Mouse (Mus musculus) CH12.LX (cell line): ENCODE measurements around the gene Rfx2. TPM values are rescaled to one million over a fixed set of nuclear protein-coding genes. Genes with fewer than 3 reads are reported as not detected.

Source experiments
- DNase-seq: peaks from one replicate; pipeline ENCODE4 v3.0.0-alpha.2; 2013; ENCODE audit errors: extremely low read depth
- H3K27ac ChIP-seq: 2 replicates; pipeline ENCODE4 v1.5.1; 2012; ENCODE audit warnings: low read depth, mild to moderate bottlenecking, control low read depth, moderate library complexity; ENCODE audit not compliant: insufficient read depth
- H3K27me3 ChIP-seq: replicated peaks from 2 replicates; pipeline ENCODE3; 2012; ENCODE audit warnings: inconsistent platforms
- H3K36me3 ChIP-seq, 2 experiments: replicated peaks in 1 of 2; 2 replicates each; pipeline versions ENCODE3 to v1.6.1; 2012; ENCODE audit warnings: inconsistent platforms in 1 of 2, low read length in 1 of 2, mild to moderate bottlenecking in 1 of 2, mixed read lengths in 1 of 2, moderate library complexity in 1 of 2; ENCODE audit not compliant: control insufficient read depth in 1 of 2, insufficient read depth in 1 of 2
- H3K4me1 ChIP-seq, 2 experiments: 2 replicates each; pipeline ENCODE4 v1.6.1; 2012; ENCODE audit warnings: inconsistent platforms in 1 of 2, moderate library complexity in 1 of 2; ENCODE audit not compliant: insufficient read depth in 2 of 2, control insufficient read depth in 1 of 2
- H3K4me2 ChIP-seq: 2 replicates; pipeline ENCODE4 v1.6.1; 2012; ENCODE audit warnings: low read depth, mild to moderate bottlenecking, control low read depth; ENCODE audit not compliant: poor library complexity, insufficient read depth, severe bottlenecking
- H3K4me3 ChIP-seq, 3 experiments: fragments of 150-350 bp in 1 of 3; sonication (generic) in 1 of 3; replicated peaks in 1 of 3; 2 replicates each; pipeline versions ENCODE3 to v1.5.1; 2011 to 2012; ENCODE audit warnings: low read depth in 2 of 3, low read length in 2 of 3, mild to moderate bottlenecking in 2 of 3, moderate library complexity in 2 of 3, control low read depth in 1 of 3, improper control_type of control experiment in 1 of 3, inconsistent platforms in 1 of 3, mixed read lengths in 1 of 3; ENCODE audit not compliant: poor library complexity in 1 of 3
- H3K79me2 ChIP-seq: replicated peaks from 2 replicates; pipeline ENCODE4 v1.6.1; 2012; ENCODE audit warnings: mild to moderate bottlenecking, moderate library complexity; ENCODE audit not compliant: control insufficient read depth, poor library complexity, insufficient read depth, severe bottlenecking; ENCODE audit errors: extremely low read depth
- H3K9ac ChIP-seq: 2 replicates; pipeline ENCODE4 v1.6.1; 2012; ENCODE audit warnings: low read depth, mild to moderate bottlenecking, control low read depth, moderate library complexity; ENCODE audit not compliant: insufficient read depth
- H3K9me3 ChIP-seq: replicated peaks from 2 replicates; pipeline ENCODE3; 2012; ENCODE audit warnings: low read length, inconsistent platforms, mixed read lengths
- BHLHE40 ChIP-seq: IDR thresholded peaks from 2 replicates; pipeline ENCODE4 v1.6.1; 2011; ENCODE audit warnings: mild to moderate bottlenecking, low read depth, low read length, improper control_type of control experiment
- CHD1 ChIP-seq: IDR thresholded peaks from 2 replicates; pipeline ENCODE4 v1.6.1; 2012; ENCODE audit warnings: low read depth, low read length, improper control_type of control experiment, inconsistent platforms
- CHD2 ChIP-seq: IDR thresholded peaks from 2 replicates; pipeline ENCODE4 v1.6.1; 2011; ENCODE audit warnings: low read length, improper control_type of control experiment
- CTCF ChIP-seq, 2 experiments: IDR thresholded peaks in 1 of 2; conservative IDR thresholded peaks in 1 of 2; 2 replicates each; pipeline ENCODE4 v1.5.1; 2011 to 2012; ENCODE audit warnings: low read depth in 2 of 2, low read length in 2 of 2, improper control_type of control experiment in 1 of 2, inconsistent platforms in 1 of 2, mild to moderate bottlenecking in 1 of 2, moderate library complexity in 1 of 2
- E2F4 ChIP-seq: IDR thresholded peaks from 2 replicates; pipeline ENCODE4 v1.6.1; 2011; ENCODE audit warnings: low read depth, low read length, improper control_type of control experiment; ENCODE audit not compliant: insufficient replicate concordance
- ELF1 ChIP-seq: IDR thresholded peaks from 2 replicates; pipeline ENCODE4 v1.6.1; 2014; ENCODE audit warnings: low read depth, mild to moderate bottlenecking, inconsistent platforms, low read length, improper control_type of control experiment
- EP300 ChIP-seq: IDR thresholded peaks from 2 replicates; pipeline ENCODE4 v1.6.1; 2011; ENCODE audit warnings: low read length, improper control_type of control experiment
- ETS1 ChIP-seq: conservative IDR thresholded peaks from 2 replicates; pipeline ENCODE4 v1.6.1; 2012; ENCODE audit warnings: low read depth, mild to moderate bottlenecking, inconsistent platforms, low read length, improper control_type of control experiment, moderate library complexity
- GABPA ChIP-seq: IDR thresholded peaks from 2 replicates; pipeline ENCODE4 v1.6.1; 2012; ENCODE audit warnings: low read depth, low read length, improper control_type of control experiment, inconsistent platforms; ENCODE audit not compliant: insufficient replicate concordance
- HCFC1 ChIP-seq: IDR thresholded peaks from 2 replicates; pipeline ENCODE4 v1.6.1; 2012; ENCODE audit warnings: low read depth, mild to moderate bottlenecking, inconsistent platforms, low read length, improper control_type of control experiment
- IRF4 ChIP-seq: IDR thresholded peaks from 2 replicates; pipeline ENCODE4 v1.6.1; 2014; ENCODE audit warnings: low read depth, mild to moderate bottlenecking, inconsistent platforms, low read length, improper control_type of control experiment
- JUN ChIP-seq: IDR thresholded peaks from 2 replicates; pipeline ENCODE4 v1.6.1; 2011; ENCODE audit warnings: low read depth, mild to moderate bottlenecking, low read length, improper control_type of control experiment, moderate library complexity; ENCODE audit not compliant: insufficient read depth
- JUND ChIP-seq: conservative IDR thresholded peaks from 2 replicates; pipeline ENCODE4 v1.6.1; 2011; ENCODE audit warnings: low read depth, low read length, improper control_type of control experiment
- KAT2A ChIP-seq: IDR thresholded peaks from 2 replicates; pipeline ENCODE4 v1.6.1; 2012; ENCODE audit warnings: low read length, improper control_type of control experiment, inconsistent platforms; ENCODE audit not compliant: insufficient replicate concordance
- MAFK ChIP-seq: IDR thresholded peaks from 2 replicates; pipeline ENCODE4 v1.6.1; 2011; ENCODE audit warnings: low read length, improper control_type of control experiment; ENCODE audit not compliant: insufficient replicate concordance
- MAX ChIP-seq: IDR thresholded peaks from 2 replicates; pipeline ENCODE4 v1.6.1; 2011; ENCODE audit warnings: low read length, improper control_type of control experiment
- MAZ ChIP-seq: IDR thresholded peaks from 2 replicates; pipeline ENCODE4 v1.6.1; 2012; ENCODE audit warnings: low read depth, mild to moderate bottlenecking, inconsistent platforms, low read length, improper control_type of control experiment, moderate library complexity
- MEF2A ChIP-seq: IDR thresholded peaks from 2 replicates; pipeline ENCODE4 v1.6.1; 2014; ENCODE audit warnings: low read depth, mild to moderate bottlenecking, inconsistent platforms, low read length, improper control_type of control experiment, borderline replicate concordance
- MXI1 ChIP-seq: IDR thresholded peaks from 2 replicates; pipeline ENCODE4 v1.6.1; 2011; ENCODE audit warnings: mild to moderate bottlenecking, low read depth, low read length, improper control_type of control experiment
- MYC ChIP-seq: IDR thresholded peaks from 2 replicates; pipeline ENCODE4 v1.6.1; 2011; ENCODE audit warnings: low read depth, mild to moderate bottlenecking, improper control_type of control experiment, low read length
- NELFE ChIP-seq: IDR thresholded peaks from 2 replicates; pipeline ENCODE4 v1.6.1; 2011; ENCODE audit warnings: low read depth, low read length, improper control_type of control experiment
- NRF1 ChIP-seq: IDR thresholded peaks from 2 replicates; pipeline ENCODE4 v1.6.1; 2014; ENCODE audit warnings: low read depth, mild to moderate bottlenecking, inconsistent platforms, low read length, improper control_type of control experiment, moderate library complexity
- PAX5 ChIP-seq: IDR thresholded peaks from 2 replicates; pipeline ENCODE4 v1.6.1; 2012; ENCODE audit warnings: low read length, inconsistent platforms, mixed read lengths
- POLR2A ChIP-seq: IDR thresholded peaks from 2 replicates; pipeline ENCODE4 v1.6.1; 2011; ENCODE audit warnings: low read depth, mild to moderate bottlenecking, improper control_type of control experiment, low read length
- POLR2AphosphoS2 ChIP-seq: IDR thresholded peaks from 2 replicates; pipeline ENCODE4 v1.6.1; 2011; ENCODE audit warnings: low read depth, low read length, improper control_type of control experiment
- RAD21 ChIP-seq: IDR thresholded peaks from 2 replicates; pipeline ENCODE4 v1.6.1; 2011; ENCODE audit warnings: low read depth, mild to moderate bottlenecking, low read length, improper control_type of control experiment, moderate library complexity
- RCOR1 ChIP-seq: conservative IDR thresholded peaks from 2 replicates; pipeline ENCODE4 v1.6.1; 2012; ENCODE audit warnings: low read depth, mild to moderate bottlenecking, inconsistent platforms, low read length, improper control_type of control experiment
- SIN3A ChIP-seq: IDR thresholded peaks from 2 replicates; pipeline ENCODE4 v1.6.1; 2012; ENCODE audit warnings: low read length, improper control_type of control experiment, inconsistent platforms
- SMC3 ChIP-seq: IDR thresholded peaks from 2 replicates; pipeline ENCODE4 v1.6.1; 2011; ENCODE audit warnings: low read depth, low read length, improper control_type of control experiment
- TBP ChIP-seq: conservative IDR thresholded peaks from 2 replicates; pipeline ENCODE4 v1.6.1; 2011; ENCODE audit warnings: low read depth, low read length, improper control_type of control experiment
- TCF12 ChIP-seq: IDR thresholded peaks from 2 replicates; pipeline ENCODE4 v1.6.1; 2014; ENCODE audit warnings: low read depth, mild to moderate bottlenecking, inconsistent platforms, low read length, improper control_type of control experiment
- UBTF ChIP-seq: IDR thresholded peaks from 2 replicates; pipeline ENCODE4 v1.6.1; 2012; ENCODE audit warnings: low read depth, mild to moderate bottlenecking, inconsistent platforms, low read length, improper control_type of control experiment, moderate library complexity
- USF1 ChIP-seq: IDR thresholded peaks from 2 replicates; pipeline ENCODE4 v1.6.1; 2014; ENCODE audit warnings: low read depth, mild to moderate bottlenecking, inconsistent platforms, low read length, improper control_type of control experiment
- USF2 ChIP-seq: conservative IDR thresholded peaks from 2 replicates; pipeline ENCODE4 v1.6.1; 2011; ENCODE audit warnings: low read depth, low read length, improper control_type of control experiment
- ZC3H11A ChIP-seq: IDR thresholded peaks from 2 replicates; pipeline ENCODE4 v1.6.1; 2012; ENCODE audit warnings: low read depth, mild to moderate bottlenecking, inconsistent platforms, low read length, improper control_type of control experiment
- ZKSCAN1 ChIP-seq: IDR thresholded peaks from 2 replicates; pipeline ENCODE4 v1.6.1; 2012; ENCODE audit warnings: low read depth, inconsistent platforms, low read length, improper control_type of control experiment, borderline replicate concordance
- ZMIZ1 ChIP-seq: IDR thresholded peaks from 2 replicates; pipeline ENCODE4 v1.6.1; 2012; ENCODE audit warnings: low read depth, mild to moderate bottlenecking, inconsistent platforms, low read length, improper control_type of control experiment
- ZNF384 ChIP-seq: IDR thresholded peaks from 2 replicates; pipeline ENCODE4 v1.6.1; 2012; ENCODE audit warnings: low read depth, low read length, improper control_type of control experiment, inconsistent platforms
- dilution Hi-C: fragments of 300-500 bp; cut with MboI; formaldehyde crosslinking; loops from 2 replicates; pipeline ENCODE4 v1.14.3; 2020; ENCODE audit warnings: low sequenced_read_pairs; ENCODE audit not compliant: extremely low pct_unique_long_range_greater_than_20kb, extremely low pct_ligation_motif_present
- in situ Hi-C: fragments of 300-500 bp; cut with MboI; formaldehyde crosslinking; loops from 3 replicates; pipeline ENCODE4 v1.14.3; 2019; ENCODE audit warnings: low sequenced_read_pairs, low pct_ligation_motif_present, low pct_unique_long_range_greater_than_20kb, mixed read lengths
- polyA plus RNA-seq: library from polyadenylated mRNA; unstranded; fragments of >175 nt; gene quantifications from 2 replicates; pipeline ENCODE4 v1.2.1, GENCODE M21; 2012; ENCODE audit warnings: low read depth; ENCODE audit not compliant: insufficient read length
- total RNA-seq, 2 experiments: library from RNA; depleted of rRNA; stranded (reverse); fragments of 300-350 nt in 1 of 2; fragments of >200 nt in 1 of 2; gene quantifications; 2 replicates each; pipeline ENCODE4 v1.2.3; 2012 to 2014

Rfx2 gene
- total and polyA plus RNA-seq, 3 experiments = 0.16 to 1.1 (median 0.34) TPM

DNA sequence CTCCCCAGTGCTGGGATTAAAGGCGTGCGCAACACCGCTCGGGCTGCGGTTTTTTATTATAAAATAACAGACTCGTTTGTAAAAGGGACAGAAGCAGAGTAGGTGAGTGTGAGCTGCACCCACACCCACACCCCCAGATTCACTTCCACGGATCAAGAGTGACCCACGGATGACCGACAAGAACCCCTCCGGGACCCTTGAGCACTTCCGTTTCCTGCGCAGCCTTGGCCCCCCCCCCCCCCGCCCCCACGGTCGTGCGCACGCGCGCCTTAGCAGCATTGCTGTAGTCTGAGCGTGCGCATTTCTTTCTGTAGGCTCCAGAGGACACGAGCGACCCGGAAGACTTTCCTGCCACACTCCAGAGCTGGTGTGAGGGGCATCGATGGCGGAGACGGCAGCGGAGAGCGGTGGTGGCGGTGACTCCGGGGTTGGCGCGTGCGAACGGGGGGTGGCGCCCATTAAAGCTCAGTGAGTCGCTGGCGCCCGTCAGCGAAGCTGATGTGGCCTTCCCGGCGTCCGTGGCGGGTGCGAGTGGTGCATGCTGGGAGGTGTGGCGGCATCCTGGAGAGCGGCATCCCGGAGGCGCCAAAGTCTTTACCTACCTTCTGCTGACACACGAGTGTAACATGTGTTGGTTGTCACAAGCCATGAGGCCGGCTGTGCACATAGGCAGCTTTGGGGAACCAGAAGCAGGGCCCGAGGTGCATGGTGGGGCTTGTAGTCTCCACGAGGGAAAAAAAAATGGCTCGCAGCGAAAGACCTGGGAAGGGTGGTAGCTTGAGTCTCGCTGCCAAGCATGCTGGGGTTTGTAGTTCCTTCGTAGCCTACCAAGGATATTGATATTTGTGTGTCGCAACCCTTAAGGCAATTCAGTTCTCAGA, 66.1 kb downstream of the Rfx2 start, which contains the start of gene Dus3l:
Gene Dus3l (plus strand): TSS at position 284 of the 881 bp plus-strand sequence.
- TF ChIP-seq SMC3 = no peak
- no peak for TF ChIP-seq POLR2AphosphoS2
- TF ChIP-seq SIN3A = peak; percentile 76
- TF ChIP-seq CHD2 = 0 out of 2 replicates have a peak, but pooled peaks have one; percentile 59
- TF ChIP-seq ZMIZ1 = no peak; the same call in 1 of the 2 replicates
- TF ChIP-seq RAD21 = no peak
- TF ChIP-seq CTCF (conservative IDR thresholded peaks at IDR 0.05 in 1 of 2, IDR thresholded peaks at IDR 0.05 in 1 of 2; ENCODE audit: low read depth in 2 of 2, low read length in 2 of 2) = no peak
- TF ChIP-seq EP300 = no peak
- TF ChIP-seq USF2 = no peak
- peak; percentile 83; the same call in 1 of the 2 replicates for TF ChIP-seq MXI1
- peak; percentile 92 for TF ChIP-seq HCFC1
- TF ChIP-seq CHD1 = no peak
- peak; percentile 41 for TF ChIP-seq IRF4
- TF ChIP-seq KAT2A = peak; percentile 91; the same call in 1 of the 2 replicates
- TF ChIP-seq TCF12 = peak; percentile 55; the same call in 1 of the 2 replicates
- peak; percentile 86 for TF ChIP-seq ZNF384
- TF ChIP-seq MYC = peak; percentile 90
- TF ChIP-seq ELF1 = peak; percentile 83
- no peak for TF ChIP-seq ZKSCAN1
- TF ChIP-seq ETS1 = no peak
- TF ChIP-seq ZC3H11A = no peak
- TF ChIP-seq MAX = peak; percentile 91
- no peak for TF ChIP-seq PAX5
- no peak for TF ChIP-seq MAFK
- peak; percentile 84 for TF ChIP-seq NRF1
- no peak for TF ChIP-seq JUN
- TF ChIP-seq POLR2A = peak; percentile 87
- TF ChIP-seq MAZ = peak; percentile 58
- TF ChIP-seq BHLHE40 = no peak; the same call in 1 of the 2 replicates
- TF ChIP-seq E2F4 = 0 out of 2 replicates have a peak, but pooled peaks have one; percentile 37
- 0 out of 2 replicates have a peak, but pooled peaks have one; percentile 13 for TF ChIP-seq RCOR1
- no peak for TF ChIP-seq UBTF
- no peak for TF ChIP-seq MEF2A
- no peak for TF ChIP-seq JUND
- TF ChIP-seq NELFE = peak; percentile 70
- peak; percentile 11; the same call in 1 of the 2 replicates for TF ChIP-seq GABPA
- TF ChIP-seq USF1 = no peak
- peak; percentile 22; the same call in 1 of the 2 replicates for TF ChIP-seq TBP
- peak within 1 kb of the TSS; percentile 73 for H3K9ac ChIP-seq
- peak; percentile 87 for DNase-seq
- H3K4me3 ChIP-seq = peak within 1 kb of the TSS; percentile 76 to 92 (median 91)
- H3K79me2 ChIP-seq = peaks cover 8% of the 10 kb centered on the region
- peak within 1 kb of the TSS; percentile 79 for H3K27ac ChIP-seq
- dilution Hi-C loops = no loop called here
- in situ Hi-C loops = no loop called here
- peaks cover 17% of the 10 kb centered on the region for H3K27me3 ChIP-seq
- peaks cover 33 to 35% of the 10 kb centered on the region in 2 experiments for H3K36me3 ChIP-seq
- peaks cover 0 to 27% of the 10 kb centered on the region in 2 experiments; a peak in 2 of 4 replicates for H3K4me1 ChIP-seq
- H3K4me2 ChIP-seq = peak within 1 kb of the TSS; percentile 74
- H3K9me3 ChIP-seq = no peaks in the 10 kb centered on the region
